Mouse (Mus musculus) neural tube, embryonic 13.5 days (tissue): ENCODE measurements around the gene Lrrc3c. TPM values are rescaled to one million over a fixed set of nuclear protein-coding genes. Genes with fewer than 3 reads are reported as not detected.

Experiments
- ATAC-seq: fragments of 200-750 bp; cut with Nextera tagmentation; 2 replicates; pipeline ENCODE4 v1.8.0; 2017; ENCODE audit warnings: low read depth, mild to moderate bottlenecking, moderate TSS enrichment, moderate library complexity
- H3K27ac ChIP-seq: fragments of 300-500 bp; sonication (generic); replicated peaks from 2 replicates; pipeline ENCODE4 v1.5.1; 2015; ENCODE audit warnings: moderate library complexity, mild to moderate bottlenecking, inconsistent platforms
- H3K27me3 ChIP-seq: fragments of 300-500 bp; sonication (generic); 2 replicates; pipeline ENCODE4 v1.6.1; 2015; ENCODE audit warnings: mild to moderate bottlenecking, inconsistent platforms
- H3K36me3 ChIP-seq: fragments of 300-500 bp; sonication (generic); 2 replicates; pipeline ENCODE4 v1.6.1; 2015; ENCODE audit warnings: mild to moderate bottlenecking, inconsistent platforms
- H3K4me1 ChIP-seq: fragments of 300-500 bp; sonication (generic); replicated peaks from 2 replicates; pipeline ENCODE4 v1.6.1; 2015; ENCODE audit warnings: inconsistent platforms
- H3K4me2 ChIP-seq: fragments of 300-500 bp; sonication (generic); 2 replicates; pipeline ENCODE4 v1.6.1; 2015; ENCODE audit warnings: inconsistent platforms, mild to moderate bottlenecking, moderate library complexity
- H3K4me3 ChIP-seq: fragments of 300-500 bp; sonication (generic); 2 replicates; pipeline ENCODE4 v1.5.1; 2015; ENCODE audit warnings: mild to moderate bottlenecking, inconsistent platforms
- H3K9ac ChIP-seq: fragments of 300-500 bp; sonication (generic); 2 replicates; pipeline ENCODE4 v1.6.1; 2015; ENCODE audit warnings: moderate library complexity, mild to moderate bottlenecking, inconsistent platforms
- H3K9me3 ChIP-seq: fragments of 300-500 bp; sonication (generic); 2 replicates; pipeline ENCODE4 v1.6.1; 2016; ENCODE audit warnings: inconsistent platforms
- WGBS: fragments of 180-500 bp; shearing (Covaris S2); methylation state at CpG from one replicate; pipeline ENCODE4 v1.1.7; 2015; 5-methylcytosine and 5-hydroxymethylcytosine counted together
- polyA plus RNA-seq: library from polyadenylated mRNA; unstranded; fragments of >200 nt; fragmentation: Nextera tagmentation; extraction: Ambion mirVana; gene quantifications from 2 replicates; pipeline ENCODE4 v1.2.1, GENCODE M21; 2015

Lrrc3c gene
- polyA plus RNA-seq, 1 experiment from 2014 or later = not detected

DNA sequence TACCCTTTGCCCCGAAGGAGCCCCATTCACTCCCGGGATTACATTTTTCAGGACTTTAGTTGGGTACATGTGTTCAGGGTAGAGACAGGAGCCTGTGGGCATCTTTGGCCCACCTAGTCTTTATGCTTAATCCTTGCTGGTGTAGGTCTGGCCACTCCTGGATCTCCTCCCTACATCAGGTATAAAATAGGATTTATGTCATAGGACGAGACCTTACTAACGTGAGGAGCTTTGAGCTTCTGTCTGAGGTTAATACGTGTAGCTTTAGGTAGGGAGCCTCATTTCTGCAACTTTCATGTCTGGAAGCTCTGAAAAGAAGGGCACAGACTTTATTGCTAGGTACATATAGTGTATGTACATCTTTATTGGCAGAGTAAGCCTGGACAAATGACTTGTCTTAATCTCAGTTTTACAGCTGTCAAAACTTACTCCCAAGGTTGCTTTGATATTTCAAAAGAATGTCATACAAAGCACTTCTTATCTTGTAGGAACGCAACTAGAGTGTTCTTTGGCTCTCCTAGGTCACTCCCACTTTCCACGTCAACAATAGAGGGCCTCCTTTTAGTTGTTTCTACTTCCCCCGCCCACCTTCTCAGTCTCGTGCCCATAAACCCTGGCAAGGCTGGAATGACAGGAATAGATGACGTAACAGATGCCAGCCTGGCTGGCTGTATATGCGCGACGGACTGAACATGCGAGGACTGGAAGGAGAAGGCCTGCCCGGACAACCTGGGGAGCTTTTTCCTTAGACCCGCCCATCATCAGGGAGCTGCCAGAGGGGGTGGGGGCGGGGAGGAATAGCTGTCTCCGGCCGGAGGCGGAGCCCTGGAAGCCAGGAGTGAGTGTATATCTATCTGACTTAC lies 10.2 kb upstream of the Lrrc3c start:
- WGBS = 6% methylated on average over 20 of the region's 20 CpGs
- H3K4me3 ChIP-seq = peak overlapping the region; percentile 73
- H3K27ac ChIP-seq = peak overlapping the region; percentile 67
- peak overlapping the region; percentile 90 for H3K9ac ChIP-seq
- peaks cover 37% of the 10 kb centered on the region for H3K4me1 ChIP-seq
- H3K27me3 ChIP-seq = no peaks in the 10 kb centered on the region; the same call in 1 of the 2 replicates
- peak; percentile 34 for ATAC-seq
- H3K9me3 ChIP-seq = no peaks in the 10 kb centered on the region
- peak overlapping the region; percentile 91 for H3K4me2 ChIP-seq
- H3K36me3 ChIP-seq = peaks cover 10% of the 10 kb centered on the region

DNA sequence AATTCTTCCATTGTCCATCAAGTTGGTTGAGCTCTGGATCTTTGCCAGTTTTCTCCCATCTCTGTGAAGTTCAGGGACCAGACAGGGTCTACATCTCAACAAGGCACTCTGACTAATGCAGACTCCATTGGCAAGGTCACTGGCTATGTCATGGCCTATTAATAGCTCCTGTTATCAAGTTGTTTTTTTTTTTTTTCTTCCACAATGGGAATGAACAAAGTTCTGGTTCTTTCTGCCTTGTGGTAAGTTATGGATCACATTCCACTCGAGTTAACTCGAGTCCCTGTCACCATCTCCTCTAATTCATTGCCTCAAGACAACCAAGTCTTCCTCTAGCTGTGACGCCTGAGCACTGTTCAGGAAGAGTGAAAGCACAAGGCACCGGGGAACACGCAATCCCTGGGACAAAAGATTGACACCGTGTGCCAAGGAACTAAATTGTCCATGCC lies 9.2 kb upstream of the Lrrc3c start:
- H3K9me3 ChIP-seq = no peaks in the 10 kb centered on the region
- ATAC-seq = no peak
- 56% methylated on average over 6 of the region's 6 CpGs for WGBS
- no peaks in the 10 kb centered on the region; the same call in 1 of the 2 replicates for H3K27me3 ChIP-seq
- H3K36me3 ChIP-seq = 0 out of 2 replicates have a peak, but pooled peaks cover under 1% of the 10 kb centered on the region
- peaks cover 37% of the 10 kb centered on the region for H3K4me1 ChIP-seq
- H3K4me3 ChIP-seq = no peak overlapping the region
- no peak overlapping the region for H3K27ac ChIP-seq
- no peak overlapping the region for H3K9ac ChIP-seq
- peak overlapping the region; percentile 91; the same call in 1 of the 2 replicates for H3K4me2 ChIP-seq

DNA sequence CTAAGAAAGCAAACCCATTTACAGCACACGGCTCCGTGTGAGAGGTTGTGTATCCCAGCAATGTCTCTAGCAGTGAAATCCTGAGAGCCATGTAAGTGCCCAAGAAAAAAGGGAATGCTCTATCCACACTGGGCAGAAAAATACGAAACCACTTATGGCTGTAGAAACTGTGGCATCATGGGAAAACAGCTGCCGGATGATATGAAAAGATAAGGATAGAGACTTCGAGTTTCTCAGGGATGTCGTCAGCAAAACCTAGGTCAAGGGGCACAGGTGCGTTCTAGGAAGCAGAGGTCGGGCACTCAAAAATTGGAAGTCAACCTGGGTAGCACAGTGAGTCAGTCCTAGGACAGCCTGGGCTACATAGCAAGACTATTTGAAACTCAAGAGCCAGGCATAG lies 8.8 kb upstream of the Lrrc3c start:
- Histone ChIP-seq H3K4me1 (peaks cover 36% of the 10 kb centered on the region), H3K27me3 (no peaks in the 10 kb centered on the region; the same call in 1 of the 2 replicates), H3K4me2 (no peak overlapping the region), H3K27ac (no peak overlapping the region), H3K36me3 (no peaks in the 10 kb centered on the region), H3K9me3 (no peaks in the 10 kb centered on the region), H3K9ac (no peak overlapping the region), H3K4me3 (no peak overlapping the region)
- no peak for ATAC-seq
- 87% methylated on average over 8 of the region's 8 CpGs for WGBS

DNA sequence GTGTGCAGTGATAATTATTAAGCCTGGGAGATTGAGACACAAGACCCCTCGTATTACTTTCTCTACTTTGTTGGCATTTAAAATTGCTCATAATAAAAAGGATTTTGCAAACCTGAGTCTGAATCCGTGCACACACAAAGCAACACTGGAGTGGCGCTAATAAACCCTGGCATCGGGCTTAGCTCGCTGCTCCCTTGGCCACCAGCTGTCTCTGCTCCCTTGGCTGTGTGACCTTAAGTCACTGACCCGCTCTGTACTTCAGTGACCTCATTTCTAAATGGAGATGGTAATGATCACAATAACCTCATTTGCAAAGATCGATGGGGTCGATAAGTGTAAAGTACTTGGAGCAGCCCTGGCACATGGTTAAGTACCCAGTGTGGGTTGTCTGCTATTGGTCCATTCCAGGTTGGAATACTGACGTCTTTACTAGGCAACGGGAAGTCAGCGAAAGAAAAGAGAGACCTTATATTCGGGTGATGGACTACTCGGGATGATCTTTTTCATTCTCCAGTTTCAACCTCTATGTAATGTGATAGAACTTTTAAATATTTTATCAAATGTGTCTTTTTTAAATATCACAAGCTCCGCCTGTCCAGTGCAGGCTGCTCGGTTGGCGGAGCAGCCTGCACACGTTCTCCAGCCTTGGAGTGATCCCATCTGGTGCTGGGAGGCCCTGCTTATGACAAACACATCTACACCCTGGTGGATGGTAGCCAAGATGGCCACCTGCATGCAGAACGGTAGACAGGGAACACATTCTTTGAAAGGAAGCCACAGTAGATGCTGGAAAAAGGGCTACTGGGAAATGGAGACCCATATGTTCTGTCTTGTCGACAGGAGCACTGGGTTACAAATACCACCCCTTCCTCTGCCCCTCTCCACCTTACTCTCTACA lies 7.3 kb upstream of the Lrrc3c start:
- ATAC-seq = no peak
- no peak overlapping the region for H3K4me2 ChIP-seq
- H3K4me1 ChIP-seq = peaks cover 21% of the 10 kb centered on the region
- H3K9ac ChIP-seq = no peak overlapping the region
- no peaks in the 10 kb centered on the region; the same call in 1 of the 2 replicates for H3K27me3 ChIP-seq
- H3K27ac ChIP-seq = no peak overlapping the region
- no peaks in the 10 kb centered on the region for H3K36me3 ChIP-seq
- H3K4me3 ChIP-seq = no peak overlapping the region
- 70% methylated on average over 19 of the region's 19 CpGs for WGBS
- H3K9me3 ChIP-seq = no peaks in the 10 kb centered on the region

DNA sequence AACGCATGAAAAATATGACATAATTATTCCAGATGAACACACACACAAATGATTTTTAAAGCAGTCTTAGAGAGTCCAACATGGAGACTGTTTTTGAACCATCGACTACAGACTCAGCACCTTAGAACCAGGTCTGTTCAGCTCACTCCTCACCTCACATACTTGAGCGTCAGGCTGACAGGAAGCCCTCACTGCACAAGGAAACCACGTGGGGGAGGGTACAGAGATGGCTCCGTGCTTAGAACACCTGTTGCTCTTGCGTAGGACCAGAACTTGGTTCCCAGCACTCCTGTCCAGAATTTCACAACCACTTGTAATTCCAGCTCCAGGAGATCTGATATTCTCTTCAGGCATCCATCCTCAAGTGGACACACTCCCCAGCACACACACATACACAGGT lies 3.1 kb upstream of the Lrrc3c start:
- Histone ChIP-seq H3K27ac (no peak overlapping the region), H3K9me3 (no peaks in the 10 kb centered on the region), H3K36me3 (no peaks in the 10 kb centered on the region), H3K9ac (no peak overlapping the region), H3K4me1 (0 out of 2 replicates have a peak, but pooled peaks cover 6% of the 10 kb centered on the region), H3K4me2 (no peak overlapping the region), H3K27me3 (peaks cover 24% of the 10 kb centered on the region), H3K4me3 (no peak overlapping the region)
- no peak for ATAC-seq
- WGBS = 75% methylated on average over 6 of the region's 6 CpGs

DNA sequence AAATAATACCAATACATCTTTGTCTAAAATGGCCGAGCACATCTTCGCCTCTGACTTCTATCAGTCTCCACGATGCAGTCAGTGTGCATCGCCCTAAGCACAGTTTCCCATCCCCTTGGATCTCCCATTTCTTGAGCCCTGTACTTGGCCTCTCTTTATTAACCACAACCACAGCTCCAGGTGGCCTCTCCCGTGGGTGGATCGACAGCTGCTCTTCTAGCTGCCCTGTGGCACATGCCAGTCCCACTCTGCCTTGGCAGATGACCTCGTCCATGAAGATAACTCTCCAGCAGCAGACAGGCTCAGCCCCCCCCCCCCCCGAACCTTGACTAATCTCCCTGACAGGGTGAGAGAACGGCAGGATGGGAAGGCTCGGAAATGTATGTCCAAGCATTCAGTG lies 2.6 kb upstream of the Lrrc3c start:
- Histone ChIP-seq H3K9me3 (no peaks in the 10 kb centered on the region), H3K27ac (no peak overlapping the region), H3K36me3 (no peaks in the 10 kb centered on the region), H3K4me2 (no peak overlapping the region), H3K9ac (no peak overlapping the region), H3K27me3 (peaks cover 27% of the 10 kb centered on the region), H3K4me3 (no peak overlapping the region), H3K4me1 (0 out of 2 replicates have a peak, but pooled peaks cover 6% of the 10 kb centered on the region)
- WGBS = 79% methylated on average over 10 of the region's 10 CpGs
- ATAC-seq = no peak

DNA sequence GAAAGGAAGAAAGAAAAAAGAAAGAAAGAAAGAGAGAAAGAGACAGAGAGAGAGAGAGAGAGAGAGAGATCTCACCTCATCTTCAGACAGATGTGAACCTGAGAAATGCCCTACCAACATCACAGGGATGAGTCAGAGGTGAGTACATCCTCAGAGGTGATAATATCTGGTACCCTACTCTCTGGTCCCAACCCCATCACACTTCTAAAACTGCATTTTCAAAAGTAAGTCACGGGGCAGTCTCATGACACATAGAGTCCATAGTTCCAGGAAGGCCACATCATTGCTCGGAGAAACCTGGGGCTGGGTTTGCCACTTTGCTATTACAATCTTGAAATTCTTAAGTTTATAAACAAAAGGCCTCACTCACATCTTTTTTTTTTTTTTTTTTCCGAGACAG lies 2.1 kb upstream of the Lrrc3c start:
- 80% methylated on average over 3 of the region's 3 CpGs for WGBS
- no peak for ATAC-seq
- H3K4me1 ChIP-seq = 0 out of 2 replicates have a peak, but pooled peaks cover 6% of the 10 kb centered on the region
- H3K4me3 ChIP-seq = no peak overlapping the region
- H3K4me2 ChIP-seq = no peak overlapping the region
- no peak overlapping the region for H3K9ac ChIP-seq
- H3K9me3 ChIP-seq = no peaks in the 10 kb centered on the region
- peaks cover 32% of the 10 kb centered on the region for H3K27me3 ChIP-seq
- no peaks in the 10 kb centered on the region for H3K36me3 ChIP-seq
- H3K27ac ChIP-seq = no peak overlapping the region

DNA sequence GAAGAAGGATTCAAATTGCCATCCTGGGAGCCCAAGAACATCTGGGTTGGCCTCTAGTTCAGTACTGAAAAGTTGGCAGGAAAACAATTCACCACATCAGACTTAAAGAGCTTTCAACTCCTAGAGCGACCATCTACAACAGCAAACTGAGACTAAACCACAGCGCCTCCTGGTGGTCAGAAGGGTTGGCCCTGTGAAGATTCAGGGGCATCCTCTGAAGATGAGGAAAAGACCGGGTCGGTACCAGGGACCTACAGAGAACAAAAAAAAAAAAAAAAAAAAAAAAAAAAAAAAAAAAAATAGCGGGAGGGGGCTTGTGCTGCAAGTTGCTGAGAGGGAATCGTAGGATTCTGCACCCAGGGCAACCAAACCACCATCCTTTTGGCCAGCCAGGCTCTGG lies 728 bp upstream of the Lrrc3c start:
- no peak for ATAC-seq
- Histone ChIP-seq H3K9me3 (no peaks in the 10 kb centered on the region), H3K9ac (no peak overlapping the region), H3K36me3 (no peaks in the 10 kb centered on the region), H3K27me3 (peaks cover 44% of the 10 kb centered on the region), H3K4me3 (no peak overlapping the region), H3K4me2 (no peak overlapping the region), H3K27ac (no peak overlapping the region), H3K4me1 (peaks cover 11% of the 10 kb centered on the region; the same call in 1 of the 2 replicates)
- 45% methylated on average over 6 of the region's 6 CpGs for WGBS

DNA sequence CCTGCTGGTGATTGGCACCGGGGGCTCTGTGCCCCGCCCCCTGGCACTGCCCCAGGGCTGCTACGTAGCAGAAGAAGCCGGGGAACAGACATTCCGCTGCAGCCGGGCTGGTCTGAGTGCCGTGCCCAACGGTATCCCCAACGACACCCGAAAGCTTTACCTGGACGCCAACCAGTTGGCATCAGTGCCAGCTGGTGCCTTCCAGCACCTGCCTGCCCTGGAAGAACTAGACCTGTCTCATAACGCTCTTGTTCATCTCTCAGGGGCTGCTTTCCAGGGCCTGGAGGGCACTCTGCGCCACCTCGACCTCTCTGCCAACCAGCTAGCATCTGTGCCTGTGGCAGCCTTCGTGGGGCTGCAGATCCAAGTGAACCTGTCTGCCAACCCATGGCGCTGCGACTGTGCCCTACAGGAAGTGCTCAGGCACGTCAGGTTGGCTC lies 780 bp downstream of the Lrrc3c start:
- no peak for ATAC-seq
- Histone ChIP-seq H3K9ac (no peak overlapping the region), H3K4me2 (no peak overlapping the region), H3K4me3 (no peak overlapping the region), H3K36me3 (no peaks in the 10 kb centered on the region), H3K9me3 (no peaks in the 10 kb centered on the region), H3K4me1 (peaks cover 12% of the 10 kb centered on the region; the same call in 1 of the 2 replicates), H3K27me3 (peaks cover 44% of the 10 kb centered on the region), H3K27ac (no peak overlapping the region)
- WGBS = 67% methylated on average over 18 of the region's 18 CpGs

DNA sequence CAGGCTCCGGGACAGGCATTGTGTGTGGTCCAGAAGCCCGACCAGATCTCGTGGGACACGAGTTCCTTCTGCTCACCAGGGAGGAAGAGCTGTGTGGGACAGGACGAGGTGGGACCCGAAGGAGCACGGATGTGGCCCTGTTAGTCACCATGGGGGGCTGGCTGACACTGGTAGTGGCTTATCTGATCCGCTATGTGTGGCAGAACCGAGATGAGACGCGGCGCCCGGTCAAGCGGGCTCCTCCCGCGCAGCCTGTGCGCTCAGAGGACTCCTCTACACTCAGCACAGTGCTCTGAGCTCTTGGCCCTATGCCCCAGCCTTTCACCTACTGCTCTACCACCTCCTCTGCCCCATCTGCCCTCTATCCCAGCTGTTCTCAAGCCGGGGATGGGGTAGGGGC lies 1.2 kb downstream of the Lrrc3c start:
- WGBS = 44% methylated on average over 18 of the region's 18 CpGs

DNA sequence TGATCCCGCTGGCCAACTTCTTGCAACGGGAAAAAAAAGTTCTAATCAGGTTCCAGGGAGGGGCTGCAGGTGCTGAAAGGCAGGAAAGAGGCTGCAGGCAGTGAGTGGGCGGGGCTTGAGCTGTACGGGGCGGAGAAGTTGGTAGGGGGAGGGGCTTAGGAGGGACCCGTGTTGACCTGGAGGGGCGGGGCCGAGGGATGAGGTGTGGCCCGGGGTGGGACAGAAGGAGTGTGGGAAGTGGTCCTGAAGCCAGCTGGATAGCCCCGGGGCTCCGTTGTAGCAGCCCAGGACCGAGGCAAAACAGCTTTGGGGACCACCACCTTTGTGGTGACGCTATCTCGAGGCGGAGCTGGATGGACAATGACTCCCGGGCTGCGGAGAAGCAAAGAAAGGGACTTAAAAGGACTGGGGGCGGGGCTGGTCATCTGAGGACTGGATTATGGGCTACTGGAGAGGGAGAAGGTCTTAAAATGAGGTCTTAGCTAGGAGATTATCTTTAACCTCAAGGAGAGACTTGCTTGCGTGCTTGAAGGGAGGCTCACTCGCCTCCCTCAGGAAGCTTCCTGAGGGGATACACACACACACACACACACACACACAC lies 4.1 kb downstream of the Lrrc3c start:
- Histone ChIP-seq H3K27me3 (peaks cover 44% of the 10 kb centered on the region), H3K4me2 (peak overlapping the region; percentile 52), H3K36me3 (no peaks in the 10 kb centered on the region), H3K27ac (no peak overlapping the region), H3K4me3 (peak overlapping the region; percentile 21), H3K9me3 (no peaks in the 10 kb centered on the region), H3K4me1 (peaks cover 12% of the 10 kb centered on the region; the same call in 1 of the 2 replicates), H3K9ac (peak overlapping the region; percentile 42; the same call in 1 of the 2 replicates)
- WGBS = under 1% methylated on average over 18 of the region's 20 CpGs
- ATAC-seq = no peak

More for the DNA sequence above, 1.2 kb downstream of the Lrrc3c start:
- no peak overlapping the region for H3K4me2 ChIP-seq
- H3K36me3 ChIP-seq = no peaks in the 10 kb centered on the region
- H3K27me3 ChIP-seq = peaks cover 44% of the 10 kb centered on the region
- H3K9ac ChIP-seq = no peak overlapping the region
- H3K9me3 ChIP-seq = no peaks in the 10 kb centered on the region
- ATAC-seq = no peak; the same call in 1 of the 2 replicates
- no peak overlapping the region for H3K27ac ChIP-seq
- H3K4me3 ChIP-seq = no peak overlapping the region
- H3K4me1 ChIP-seq = peaks cover 12% of the 10 kb centered on the region; the same call in 1 of the 2 replicates
